ENCODE assay signal across 9 mouse cellular contexts in genomic region chr14:24002647-24003046, GRCm38 (mm10). TPM values are rescaled to one million over a fixed set of nuclear protein-coding genes. Genes with fewer than 3 reads are reported as not detected.
A peak's percentile ranks its signal among the peaks of the same experiment; 100 is the strongest.
DNase-seq lines count a peak whose midpoint lies in the region; ATAC-seq lines count a peak whose summit lies in the region.
"Had no signal": no experiment of that assay in that cellular context is flagged by ENCODE, and none has a peak within 500 bp of the region (broad histone marks: within the 10 kb centered on the region; RNA-seq: fewer than 3 reads in every experiment).

No protein-coding gene starts in this region.

- peak overlapping the region; percentile 60 for H3K4me3 ChIP-seq in embryonic facial prominence, embryonic 13.5 days
- H3K4me3 ChIP-seq in embryonic facial prominence, embryonic 10.5 days: no peak overlapping the region
- 0 out of 2 replicates have a peak overlapping the region, but pooled peaks have one; percentile 64 for H3K4me3 ChIP-seq in lung, embryonic 15.5 days
- peak overlapping the region; percentile 69; the same call in 1 of the 2 replicates for H3K4me3 ChIP-seq in intestine, embryonic 14.5 days (ENCODE audit: low read depth, low read length)
- peak overlapping the region; percentile 85 for H3K4me3 ChIP-seq in neural tube, embryonic 15.5 days (replicated peaks)

- peaks cover 76% of the 10 kb centered on the region for H3K27me3 ChIP-seq in embryonic facial prominence, embryonic 13.5 days
- H3K27me3 ChIP-seq in embryonic facial prominence, embryonic 10.5 days (replicated peaks; ENCODE audit: low read depth, poor library complexity, severe bottlenecking): peaks cover 80% of the 10 kb centered on the region
- H3K27me3 ChIP-seq in lung, embryonic 15.5 days: peaks cover 87% of the 10 kb centered on the region
- H3K27me3 ChIP-seq in intestine, embryonic 14.5 days (replicated peaks; ENCODE audit: control insufficient read depth, insufficient read depth, low read length): peaks cover 69% of the 10 kb centered on the region
- H3K27me3 ChIP-seq in neural tube, embryonic 15.5 days (replicated peaks): peaks cover 13% of the 10 kb centered on the region

- peak overlapping the region; percentile 94; the same call in 1 of the 2 replicates for H3K4me2 ChIP-seq in embryonic facial prominence, embryonic 13.5 days
- H3K4me2 ChIP-seq in lung, embryonic 15.5 days: no peak overlapping the region
- peak overlapping the region; percentile 94; the same call in 1 of the 2 replicates for H3K4me2 ChIP-seq in intestine, embryonic 14.5 days (ENCODE audit: low read length)
- peak overlapping the region; percentile 65 for H3K4me2 ChIP-seq in neural tube, embryonic 15.5 days

- no peaks in the 10 kb centered on the region for H3K9me3 ChIP-seq in embryonic facial prominence, embryonic 13.5 days
- H3K9me3 ChIP-seq in embryonic facial prominence, embryonic 10.5 days: no peaks in the 10 kb centered on the region
- no peaks in the 10 kb centered on the region for H3K9me3 ChIP-seq in lung, embryonic 15.5 days
- no peaks in the 10 kb centered on the region for H3K9me3 ChIP-seq in intestine, embryonic 14.5 days (ENCODE audit: control insufficient read depth, low read length)
- H3K9me3 ChIP-seq in neural tube, embryonic 15.5 days (replicated peaks): no peaks in the 10 kb centered on the region

- ATAC-seq in embryonic facial prominence, embryonic 13.5 days (ENCODE audit: insufficient number of reproducible peaks, insufficient read depth, low FRiP score, low TSS enrichment, low read depth): no peak
- no peak for ATAC-seq in lung, embryonic 15.5 days (ENCODE audit: borderline replicate concordance, extremely low read depth, low FRiP score, low TSS enrichment)
- ATAC-seq in intestine, embryonic 14.5 days (replicated peaks; ENCODE audit: low FRiP score, low TSS enrichment, low read depth): no peak
- no peak for ATAC-seq in neural tube, embryonic 15.5 days (ENCODE audit: low FRiP score)
- no peak for ATAC-seq in cerebellum, adult (ENCODE audit: insufficient number of reproducible peaks, low FRiP score, low TSS enrichment)

- no peak overlapping the region for H3K9ac ChIP-seq in embryonic facial prominence, embryonic 13.5 days
- no peak overlapping the region for H3K9ac ChIP-seq in lung, embryonic 15.5 days
- H3K9ac ChIP-seq in intestine, embryonic 14.5 days (ENCODE audit: low read length): no peak overlapping the region
- peak overlapping the region; percentile 93 for H3K9ac ChIP-seq in neural tube, embryonic 15.5 days (replicated peaks)

- no peak overlapping the region for H3K27ac ChIP-seq in embryonic facial prominence, embryonic 13.5 days
- no peak overlapping the region for H3K27ac ChIP-seq in embryonic facial prominence, embryonic 10.5 days (replicated peaks)
- H3K27ac ChIP-seq in lung, embryonic 15.5 days: no peak overlapping the region
- H3K27ac ChIP-seq in intestine, embryonic 14.5 days (ENCODE audit: low read depth): no peak overlapping the region
- no peak overlapping the region for H3K27ac ChIP-seq in neural tube, embryonic 15.5 days (replicated peaks)

- WGBS in embryonic facial prominence, embryonic 13.5 days: 53% methylated on average over 5 of the region's 5 CpGs
- 53% methylated on average over 5 of the region's 5 CpGs for WGBS in embryonic facial prominence, embryonic 10.5 days
- 35% methylated on average over 5 of the region's 5 CpGs for WGBS in lung, embryonic 15.5 days
- WGBS in intestine, embryonic 14.5 days: 54% methylated on average over 5 of the region's 5 CpGs
- 51% methylated on average over 5 of the region's 5 CpGs for WGBS in neural tube, embryonic 15.5 days

- no peaks in the 10 kb centered on the region for H3K36me3 ChIP-seq in embryonic facial prominence, embryonic 13.5 days
- H3K36me3 ChIP-seq in embryonic facial prominence, embryonic 10.5 days (replicated peaks): no peaks in the 10 kb centered on the region
- H3K36me3 ChIP-seq in lung, embryonic 15.5 days: no peaks in the 10 kb centered on the region
- no peaks in the 10 kb centered on the region for H3K36me3 ChIP-seq in intestine, embryonic 14.5 days (ENCODE audit: control insufficient read depth, insufficient read depth, low read length)
- no peaks in the 10 kb centered on the region for H3K36me3 ChIP-seq in neural tube, embryonic 15.5 days

- DNase-seq in embryonic facial prominence, embryonic 10.5 days (ENCODE audit: low spot score): no peak
- no peak for DNase-seq in lung, postnatal 4 days
- no peak for DNase-seq in intestine, embryonic 14.5 days (ENCODE audit: low spot score)
- DNase-seq in urinary bladder, adult 18-20 months (ENCODE audit: low spot score in 2 of 2): no peak
- DNase-seq: heart, postnatal 10 days had no signal

- H3K4me1 ChIP-seq in embryonic facial prominence, embryonic 13.5 days: peaks cover 13% of the 10 kb centered on the region
- H3K4me1 ChIP-seq in embryonic facial prominence, embryonic 10.5 days: peaks cover 20% of the 10 kb centered on the region; the same call in 1 of the 2 replicates
- peaks cover 14% of the 10 kb centered on the region for H3K4me1 ChIP-seq in lung, embryonic 15.5 days
- H3K4me1 ChIP-seq in intestine, embryonic 14.5 days (replicated peaks; ENCODE audit: control insufficient read depth, insufficient read depth, low read length): no peaks in the 10 kb centered on the region; the same call in 1 of the 2 replicates
- peaks cover 46% of the 10 kb centered on the region for H3K4me1 ChIP-seq in neural tube, embryonic 15.5 days

RNA-seq across cellular contexts. Expression of gene Kcnma1, which starts 11.6 kb away (rescaled TPM):
- 2.5 and 4.0 TPM in 2 replicates for polyA plus RNA-seq in embryonic facial prominence, embryonic 13.5 days (2015; fragmentation: Nextera tagmentation; extraction: Ambion mirVana)
- 0.50 and 0.70 TPM in 2 replicates for polyA plus RNA-seq in embryonic facial prominence, embryonic 10.5 days (2016; fragmentation: Nextera tagmentation; extraction: Ambion mirVana)
- polyA plus RNA-seq in lung, embryonic 15.5 days (2015; fragmentation: Nextera tagmentation; extraction: Ambion mirVana): 1.4 and 1.6 TPM in 2 replicates
- polyA plus RNA-seq in intestine, embryonic 14.5 days (2014; fragmentation: Nextera tagmentation; extraction: Ambion mirVana): 8.0 and 8.2 TPM in 2 replicates
- 20.3 and 22.1 TPM in 2 replicates for polyA plus RNA-seq in neural tube, embryonic 15.5 days (2015; fragmentation: Nextera tagmentation; extraction: Ambion mirVana)
